Mouse (Mus musculus): ENCODE results near the gene Zswim4.
A peak's percentile ranks its signal among the peaks of the same experiment; 100 is the strongest.

DNA sequence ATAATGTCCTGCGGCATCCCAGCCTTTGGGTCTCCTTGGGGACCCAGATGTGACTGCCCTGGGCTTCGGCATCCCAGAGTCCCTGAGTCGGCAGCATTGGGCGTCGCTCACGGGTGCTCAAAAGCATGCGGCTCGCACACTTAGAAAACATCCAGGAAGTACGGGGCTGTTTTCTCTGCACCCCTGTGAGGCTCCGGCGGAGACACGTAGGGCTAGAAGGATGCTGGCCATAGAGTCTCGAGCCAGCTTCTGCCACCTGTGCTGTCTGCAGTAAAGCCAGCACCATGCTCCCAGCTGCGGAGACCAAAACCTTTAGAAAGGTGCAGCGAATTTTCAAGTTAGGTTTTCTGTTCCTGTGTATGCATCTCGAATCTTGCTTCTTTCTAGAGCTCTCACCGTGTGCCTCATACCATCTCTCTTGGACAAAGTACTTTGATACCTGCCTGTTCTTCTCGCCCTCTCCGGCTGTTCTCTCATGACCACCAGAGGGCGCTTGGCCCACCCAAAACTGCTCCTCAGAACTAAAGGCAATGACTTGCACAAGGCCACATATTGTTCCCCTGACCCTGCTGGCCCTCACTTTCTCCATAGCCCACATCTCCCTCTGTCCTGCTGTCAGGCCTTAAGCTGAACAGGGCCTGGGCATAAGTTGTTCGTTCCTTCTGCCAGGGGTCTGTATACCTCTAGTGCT is 49.6 kb downstream of the Zswim4 start:
- TF ChIP-seq ZC3H11A (IDR thresholded peaks at IDR 0.05; ENCODE audit: borderline replicate concordance, low read depth, low read length) (peak; percentile 18; the same call in 1 of the 2 replicates), CHD2 (IDR thresholded peaks at IDR 0.05; ENCODE audit: low read depth, low read length) (no peak), ZNF384 (IDR thresholded peaks at IDR 0.05; ENCODE audit: low read depth, low read length) (no peak)

Data from ES-E14 (cell line).